Mouse (Mus musculus): ENCODE results near the gene Spred2. TPM values are rescaled to one million over a fixed set of nuclear protein-coding genes. Genes with fewer than 3 reads are reported as not detected.
A peak's percentile ranks its signal among the peaks of the same experiment; 100 is the strongest.
"Not testable (repeated sequence)": the region's sequence is repeated elsewhere in the genome, so short reads cannot be mapped to it uniquely, and the experiment has no call there.

Gene Spred2
- polyA plus RNA-seq, 1 experiment from 2014 or later: 5.7 TPM

- Histone ChIP-seq H3K9me3 (ENCODE audit: control insufficient read depth) (no peaks in the 10 kb centered on the region), H3K27ac (ENCODE audit: low read depth, low read length) (no peak overlapping the region), H3K9ac (ENCODE audit: low read depth, low read length) (no peak overlapping the region), H3K27me3 (replicated peaks; ENCODE audit: control insufficient read depth, insufficient read depth, low read length) (no peaks in the 10 kb centered on the region), H3K4me1 (replicated peaks; ENCODE audit: control insufficient read depth, insufficient read depth, low read length) (no peaks in the 10 kb centered on the region), H3K4me2 (replicated peaks; ENCODE audit: low read depth) (no peak overlapping the region), H3K36me3 (ENCODE audit: control insufficient read depth, insufficient read depth) (peaks cover 8% of the 10 kb centered on the region; the same call in 1 of the 2 replicates), H3K4me3 (ENCODE audit: low read depth, low read length) (no peak overlapping the region)
- TF ChIP-seq CTCF (IDR thresholded peaks at IDR 0.05; ENCODE audit: low read depth): no peak
- 92% methylated on average over 4 of the region's 4 CpGs for WGBS
- ATAC-seq: no peak
These were observed 104.8 kb downstream of the Spred2 start for GRCm38 (mm10) chr11:20029014-20029413.

DNA sequence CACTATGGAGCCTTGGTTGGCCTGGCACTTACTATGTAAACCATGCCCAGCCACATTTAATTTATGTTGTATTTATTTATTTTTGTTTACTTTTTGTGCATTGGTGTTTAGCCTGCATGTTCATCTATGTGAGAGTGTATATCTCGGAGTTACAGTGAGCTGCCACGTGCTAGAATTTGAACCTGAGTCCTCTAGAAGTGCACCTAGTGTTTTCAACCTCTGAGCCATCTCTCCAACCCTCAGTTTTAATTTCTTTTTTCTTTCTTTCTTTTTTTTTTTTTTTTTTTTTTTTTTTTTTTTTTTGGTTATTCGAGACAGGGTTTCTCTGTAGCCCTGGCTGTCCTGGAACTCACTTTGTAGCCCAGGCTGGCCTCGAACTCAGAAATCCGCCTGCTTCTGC is 106.8 kb downstream of the Spred2 start:
- not testable (repeated sequence) for H3K4me2 ChIP-seq (replicated peaks; ENCODE audit: low read depth); H3K36me3 ChIP-seq (ENCODE audit: control insufficient read depth, insufficient read depth); H3K9ac ChIP-seq (ENCODE audit: low read depth, low read length); H3K9me3 ChIP-seq (ENCODE audit: control insufficient read depth); H3K27me3 ChIP-seq (replicated peaks; ENCODE audit: control insufficient read depth, insufficient read depth, low read length); H3K4me1 ChIP-seq (replicated peaks; ENCODE audit: control insufficient read depth, insufficient read depth, low read length); H3K4me3 ChIP-seq (ENCODE audit: low read depth, low read length); ATAC-seq; H3K27ac ChIP-seq (ENCODE audit: low read depth, low read length)
- WGBS: 90% methylated on average over 5 of the region's 5 CpGs

- H3K4me3 ChIP-seq (ENCODE audit: low read depth, low read length): no peak overlapping the region
- H3K4me2 ChIP-seq (replicated peaks; ENCODE audit: low read depth): no peak overlapping the region
- no peaks in the 10 kb centered on the region for H3K27me3 ChIP-seq (replicated peaks; ENCODE audit: control insufficient read depth, insufficient read depth, low read length)
- peak; percentile 80 for TF ChIP-seq CTCF (IDR thresholded peaks at IDR 0.05; ENCODE audit: low read depth)
- WGBS: 46% methylated on average over 8 of the region's 8 CpGs
- H3K9ac ChIP-seq (ENCODE audit: low read depth, low read length): no peak overlapping the region
- H3K27ac ChIP-seq (ENCODE audit: low read depth, low read length): no peak overlapping the region
- no peaks in the 10 kb centered on the region for H3K9me3 ChIP-seq (ENCODE audit: control insufficient read depth)
- H3K4me1 ChIP-seq (replicated peaks; ENCODE audit: control insufficient read depth, insufficient read depth, low read length): no peaks in the 10 kb centered on the region
- ATAC-seq: no peak
- no peaks in the 10 kb centered on the region for H3K36me3 ChIP-seq (ENCODE audit: control insufficient read depth, insufficient read depth)
These were observed 107.4 kb downstream of the Spred2 start for GRCm38 (mm10) chr11:20031536-20031935.

DNA sequence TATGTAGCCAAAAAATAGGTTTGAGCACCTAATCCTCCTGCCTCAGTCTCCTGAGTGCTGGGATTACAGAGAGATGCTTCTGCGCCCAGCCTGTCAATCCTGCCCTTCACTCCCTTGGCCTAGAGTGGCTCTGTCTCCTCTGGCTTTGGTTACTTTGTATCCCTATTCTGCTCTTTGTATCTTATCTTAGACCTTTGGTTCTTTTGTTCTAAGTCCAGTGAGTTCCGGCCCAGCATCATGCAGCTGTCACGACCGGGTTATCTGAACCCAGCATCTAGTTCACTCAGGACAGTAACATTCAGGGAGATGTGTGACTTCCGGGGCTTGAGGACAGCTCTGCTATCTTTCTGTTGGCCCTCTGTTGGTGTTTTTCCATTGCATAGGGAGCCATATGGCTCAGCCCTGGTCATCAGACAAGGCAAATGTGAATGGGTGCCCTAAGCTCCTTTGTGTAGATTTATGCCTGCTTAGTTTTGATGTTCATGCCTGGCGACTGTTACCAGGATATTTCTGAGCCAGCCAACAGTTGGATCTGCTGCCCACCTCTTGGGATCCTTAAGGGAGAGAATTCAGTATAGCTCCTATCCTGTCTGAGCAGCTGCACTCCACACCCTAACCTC is 109.5 kb downstream of the Spred2 start:
- Histone ChIP-seq H3K9me3 (ENCODE audit: control insufficient read depth) (no peaks in the 10 kb centered on the region), H3K36me3 (ENCODE audit: control insufficient read depth, insufficient read depth) (no peaks in the 10 kb centered on the region), H3K4me2 (replicated peaks; ENCODE audit: low read depth) (no peak overlapping the region), H3K27me3 (replicated peaks; ENCODE audit: control insufficient read depth, insufficient read depth, low read length) (no peaks in the 10 kb centered on the region), H3K27ac (ENCODE audit: low read depth, low read length) (no peak overlapping the region), H3K9ac (ENCODE audit: low read depth, low read length) (no peak overlapping the region), H3K4me3 (ENCODE audit: low read depth, low read length) (no peak overlapping the region), H3K4me1 (replicated peaks; ENCODE audit: control insufficient read depth, insufficient read depth, low read length) (no peaks in the 10 kb centered on the region)
- 59% methylated on average over 6 of the region's 6 CpGs for WGBS
- no peak for TF ChIP-seq CTCF (IDR thresholded peaks at IDR 0.05; ENCODE audit: low read depth)
- ATAC-seq: no peak; the same call in 1 of the 2 replicates

DNA sequence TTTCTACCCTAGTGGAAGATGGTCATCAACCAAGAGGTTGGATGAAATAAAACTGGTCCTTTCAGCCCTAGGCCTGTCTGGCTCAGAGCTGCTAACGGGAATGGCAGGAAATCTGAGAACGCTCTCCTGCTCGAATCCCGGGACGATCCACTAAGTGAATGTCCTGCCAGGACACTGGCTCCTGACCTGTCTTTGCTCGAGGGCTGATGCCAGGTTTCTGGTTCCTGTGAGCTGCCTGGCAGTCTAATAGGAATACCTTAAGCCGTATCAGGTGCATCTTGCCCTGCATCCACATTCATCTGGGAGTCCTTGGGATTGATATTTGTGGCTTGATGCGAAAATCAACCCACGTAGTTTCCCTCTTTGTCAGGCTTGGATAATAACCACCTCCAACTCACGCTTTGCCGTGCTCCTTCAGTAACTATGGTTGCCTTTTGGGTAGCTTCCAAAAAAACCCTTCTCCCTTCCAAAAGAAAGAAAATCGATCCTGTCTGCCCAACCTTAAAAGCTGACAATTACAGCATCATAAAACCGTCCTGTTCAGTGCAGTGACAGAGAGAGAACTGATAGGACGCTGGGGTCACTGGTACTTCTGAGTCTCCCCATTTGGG is 110.3 kb downstream of the Spred2 start:
- Histone ChIP-seq H3K9me3 (ENCODE audit: control insufficient read depth) (no peaks in the 10 kb centered on the region), H3K36me3 (ENCODE audit: control insufficient read depth, insufficient read depth) (no peaks in the 10 kb centered on the region)
- no peak for ATAC-seq

DNA sequence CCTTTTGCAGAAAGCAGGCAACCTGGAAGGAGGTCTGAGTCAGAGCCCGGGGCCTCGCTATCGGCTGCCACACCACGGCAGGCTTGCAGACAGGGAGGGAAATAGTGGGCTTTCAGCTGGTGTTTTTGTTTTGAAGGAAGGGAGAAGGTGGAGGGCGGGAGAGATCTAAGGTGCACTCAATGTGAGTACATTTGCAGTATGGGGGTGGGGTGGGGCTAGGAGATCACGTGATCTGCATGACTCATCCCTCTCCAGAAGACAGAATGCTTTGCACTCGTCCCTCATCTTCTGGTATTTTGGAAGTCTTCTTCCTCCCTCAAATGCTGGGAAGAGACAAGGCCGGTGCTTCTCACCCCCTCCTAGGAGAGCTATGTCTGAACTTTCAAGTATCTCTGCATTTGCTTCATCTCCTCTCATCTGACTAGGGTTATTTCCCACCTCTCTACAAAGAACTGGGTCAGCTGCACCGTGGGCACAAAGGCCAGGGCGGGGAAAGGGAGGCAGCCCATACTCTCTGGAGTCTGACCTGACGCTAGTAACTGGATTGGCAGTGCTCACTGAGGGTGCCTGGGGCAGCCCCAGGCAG is 111.3 kb downstream of the Spred2 start:
- 44% methylated on average over 11 of the region's 11 CpGs for WGBS
- Histone ChIP-seq H3K36me3 (ENCODE audit: control insufficient read depth, insufficient read depth) (no peaks in the 10 kb centered on the region), H3K9ac (ENCODE audit: low read depth, low read length) (no peak overlapping the region), H3K4me2 (replicated peaks; ENCODE audit: low read depth) (no peak overlapping the region), H3K9me3 (ENCODE audit: control insufficient read depth) (no peaks in the 10 kb centered on the region), H3K27ac (ENCODE audit: low read depth, low read length) (no peak overlapping the region), H3K4me1 (replicated peaks; ENCODE audit: control insufficient read depth, insufficient read depth, low read length) (no peaks in the 10 kb centered on the region), H3K27me3 (replicated peaks; ENCODE audit: control insufficient read depth, insufficient read depth, low read length) (no peaks in the 10 kb centered on the region), H3K4me3 (ENCODE audit: low read depth, low read length) (no peak overlapping the region)
- no peak for TF ChIP-seq CTCF (IDR thresholded peaks at IDR 0.05; ENCODE audit: low read depth)
- peak; percentile 53 for ATAC-seq

More for the DNA sequence above, 110.3 kb downstream of the Spred2 start:
- no peak overlapping the region for H3K4me3 ChIP-seq (ENCODE audit: low read depth, low read length)
- TF ChIP-seq CTCF (IDR thresholded peaks at IDR 0.05; ENCODE audit: low read depth): no peak
- H3K27ac ChIP-seq (ENCODE audit: low read depth, low read length): no peak overlapping the region
- WGBS: 68% methylated on average over 14 of the region's 14 CpGs
- no peak overlapping the region for H3K9ac ChIP-seq (ENCODE audit: low read depth, low read length)
- no peaks in the 10 kb centered on the region for H3K27me3 ChIP-seq (replicated peaks; ENCODE audit: control insufficient read depth, insufficient read depth, low read length)
- no peaks in the 10 kb centered on the region for H3K4me1 ChIP-seq (replicated peaks; ENCODE audit: control insufficient read depth, insufficient read depth, low read length)
- H3K4me2 ChIP-seq (replicated peaks; ENCODE audit: low read depth): no peak overlapping the region
